Mouse (Mus musculus): ENCODE measurements around the gene Rnf183.

The Rnf183 gene

GRCm38 (mm10) chr4:62431522-62431921 is 3.5 kb downstream of the Rnf183 start:
- intact Hi-C loops (cut with DNase I) = no loop called here

DNA sequence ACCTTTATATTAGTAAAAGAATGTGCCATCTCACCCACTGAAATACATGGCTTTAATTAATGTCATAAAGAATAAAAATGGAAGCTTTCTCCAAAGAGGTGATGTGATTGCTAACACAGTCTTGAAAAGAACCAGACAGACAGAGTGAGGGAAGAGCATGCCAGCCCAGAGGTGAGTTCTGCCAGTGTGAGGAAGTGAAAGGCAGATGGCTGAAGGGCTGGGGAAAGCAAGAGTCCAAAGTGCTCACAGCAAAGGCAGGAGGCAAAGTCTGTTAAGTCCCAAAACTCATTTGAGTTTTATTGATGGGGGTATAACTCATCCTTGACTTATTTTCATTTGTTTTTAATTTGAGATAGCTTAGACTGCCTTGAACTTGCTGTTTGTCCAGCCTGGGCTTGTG is 4.4 kb downstream of the Rnf183 start:
- intact Hi-C loops (cut with DNase I) = no loop called here

- intact Hi-C loops (cut with DNase I) = no loop called here
Measured at GRCm38 (mm10) chr4:62429616-62430015, 5.4 kb downstream of the Rnf183 start.

DNA sequence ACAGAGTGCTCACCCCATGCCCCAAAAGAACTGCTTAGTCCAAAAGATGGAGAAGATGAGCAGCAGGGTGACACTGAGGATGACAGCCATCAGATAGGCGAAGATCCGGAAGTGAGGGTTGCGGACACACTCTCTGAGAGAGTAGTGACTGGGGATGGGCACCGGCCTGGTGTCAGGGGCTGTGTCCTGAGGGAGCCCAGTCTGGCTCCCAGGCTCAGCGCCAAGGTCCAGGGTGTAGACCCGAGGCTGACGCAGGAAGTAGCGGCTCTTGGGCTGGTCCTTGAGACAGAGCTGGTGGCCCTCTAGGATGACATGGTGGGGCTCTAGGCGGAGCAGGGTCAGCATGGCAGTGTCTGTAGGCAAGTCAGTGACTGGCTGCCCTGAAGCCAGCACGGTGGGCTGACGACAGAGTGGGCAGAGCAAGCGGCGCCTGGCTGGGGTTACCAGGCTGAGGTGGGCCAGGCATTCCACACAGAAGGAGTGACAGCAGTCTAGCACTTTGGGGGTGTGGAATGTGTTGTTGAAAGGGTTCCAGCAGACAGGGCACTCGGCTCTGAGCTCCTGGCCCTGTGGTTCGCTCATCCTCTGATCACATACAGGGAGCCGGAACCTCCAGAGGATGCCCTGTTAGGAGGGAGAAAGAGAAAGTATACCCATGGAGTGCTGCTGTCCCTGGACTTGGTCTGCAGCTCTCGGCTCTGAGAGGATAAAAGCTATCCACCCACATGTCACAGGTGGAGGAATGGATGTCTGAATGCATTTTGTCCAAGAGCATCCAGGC is 6.9 kb downstream of the Rnf183 start:
- intact Hi-C loops (cut with DNase I) = no loop called here

DNA sequence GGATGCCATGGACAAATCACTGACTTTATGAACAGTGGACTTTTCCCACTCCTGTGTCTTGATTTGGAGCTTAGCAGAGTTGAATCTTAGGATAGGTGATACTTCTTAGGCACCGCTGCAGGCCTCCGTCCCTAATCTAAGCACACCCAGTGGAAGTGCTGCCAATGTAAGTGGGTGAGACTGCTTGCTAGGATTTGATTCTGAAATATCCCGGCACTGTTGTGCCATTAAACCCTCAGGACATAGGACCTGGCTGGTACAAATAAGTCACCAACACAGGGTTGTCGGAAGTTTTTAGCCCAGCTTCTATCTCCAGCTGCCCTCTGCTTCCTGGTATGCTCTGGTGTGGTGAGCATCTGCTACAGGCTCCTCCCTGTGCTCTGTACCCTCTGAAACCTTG is 9.2 kb downstream of the Rnf183 start:
- intact Hi-C loops (cut with DNase I) = no loop called here

DNA sequence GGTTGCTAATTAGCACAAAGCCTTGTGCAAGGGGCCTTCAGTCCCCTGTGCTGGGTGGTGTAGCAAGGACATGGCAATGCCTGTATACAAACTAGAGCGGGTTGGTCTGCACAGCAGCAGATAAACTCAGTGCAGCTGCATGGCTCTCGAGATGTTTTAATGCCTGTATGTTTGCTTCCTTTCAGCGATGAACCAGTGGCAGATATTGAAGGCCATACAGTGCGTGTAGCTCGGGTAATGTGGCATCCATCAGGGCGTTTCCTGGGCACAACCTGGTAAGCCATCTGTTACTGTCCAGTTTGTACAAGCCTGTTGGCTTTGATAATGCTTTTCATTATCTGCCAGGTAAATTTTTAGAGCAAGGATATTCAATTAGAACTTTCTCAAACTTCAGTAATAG is 16.0 kb downstream of the Rnf183 start:
- intact Hi-C loops (cut with DNase I) = no loop called here

GRCm38 (mm10) chr4:62418448-62418847 is 16.6 kb downstream of the Rnf183 start:
- intact Hi-C loops (cut with DNase I) = no loop called here

DNA sequence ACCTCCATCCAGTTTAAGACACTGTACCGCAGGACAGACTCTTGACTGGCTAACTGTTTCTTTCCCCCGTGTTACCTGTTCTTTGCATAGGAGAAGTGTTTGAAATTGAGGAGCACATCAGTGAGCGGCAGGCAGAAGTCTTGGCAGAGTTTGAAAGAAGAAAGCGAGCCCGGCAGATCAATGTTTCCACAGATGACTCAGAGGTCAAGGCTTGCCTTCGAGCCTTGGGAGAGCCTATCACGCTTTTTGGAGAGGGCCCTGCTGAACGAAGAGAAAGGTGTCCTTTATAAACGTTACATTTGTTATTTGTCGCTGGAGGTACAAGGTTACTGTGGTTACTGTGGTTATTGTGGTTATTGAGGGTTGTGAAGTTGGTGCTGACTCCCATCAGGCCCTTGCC is 23.4 kb downstream of the Rnf183 start:
- intact Hi-C loops (cut with DNase I) = loop anchor here (5.0 kb wide), 1 partner anchor 111 kb away; no protein-coding TSS in a partner anchor

DNA sequence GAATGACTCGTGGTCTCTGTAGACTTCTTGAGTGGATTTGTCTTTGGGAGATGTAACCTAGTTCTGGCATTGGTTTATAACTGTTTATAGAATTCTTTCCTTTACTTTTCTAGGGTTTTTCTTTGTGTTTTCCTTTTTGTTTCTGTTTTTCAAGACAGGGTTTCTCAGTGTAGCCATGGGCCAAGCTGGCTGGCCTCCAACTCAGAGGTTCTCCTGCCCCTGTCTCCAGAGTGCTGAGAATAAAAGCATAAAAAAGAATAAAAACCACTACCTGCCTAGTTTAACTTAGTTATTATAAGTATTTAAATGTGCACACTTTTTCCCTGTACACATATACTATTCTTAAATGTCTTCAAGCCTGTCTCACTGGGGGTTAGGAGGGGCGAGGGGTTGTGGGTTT is 24.7 kb downstream of the Rnf183 start:
- intact Hi-C loops (cut with DNase I) = loop anchor here (5.0 kb wide), 1 partner anchor 112 kb away; no protein-coding TSS in a partner anchor

DNA sequence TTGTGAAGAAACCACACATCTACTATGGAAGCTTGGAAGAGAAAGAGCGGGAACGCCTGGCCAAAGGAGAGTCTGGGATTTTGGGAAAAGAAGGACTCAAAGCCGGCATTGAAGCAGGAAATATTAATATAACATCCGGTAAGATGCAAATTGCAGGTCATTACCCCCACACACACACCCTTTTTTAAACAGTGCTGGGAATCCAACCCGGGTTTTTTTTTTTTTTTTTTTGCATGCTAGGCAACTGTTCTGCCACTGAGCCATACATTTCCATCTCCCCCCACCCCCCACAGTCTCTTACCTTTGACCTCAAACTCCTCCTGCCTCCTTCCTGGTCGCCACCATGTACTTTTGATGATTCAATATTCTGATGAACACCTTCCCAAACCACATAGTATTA is 25.4 kb downstream of the Rnf183 start:
- intact Hi-C loops (cut with DNase I) = loop anchor here (5.0 kb wide), 2 partner anchors 47 to 113 kb away; partner anchors contain the start of genes Fkbp15 and Slc31a1

DNA sequence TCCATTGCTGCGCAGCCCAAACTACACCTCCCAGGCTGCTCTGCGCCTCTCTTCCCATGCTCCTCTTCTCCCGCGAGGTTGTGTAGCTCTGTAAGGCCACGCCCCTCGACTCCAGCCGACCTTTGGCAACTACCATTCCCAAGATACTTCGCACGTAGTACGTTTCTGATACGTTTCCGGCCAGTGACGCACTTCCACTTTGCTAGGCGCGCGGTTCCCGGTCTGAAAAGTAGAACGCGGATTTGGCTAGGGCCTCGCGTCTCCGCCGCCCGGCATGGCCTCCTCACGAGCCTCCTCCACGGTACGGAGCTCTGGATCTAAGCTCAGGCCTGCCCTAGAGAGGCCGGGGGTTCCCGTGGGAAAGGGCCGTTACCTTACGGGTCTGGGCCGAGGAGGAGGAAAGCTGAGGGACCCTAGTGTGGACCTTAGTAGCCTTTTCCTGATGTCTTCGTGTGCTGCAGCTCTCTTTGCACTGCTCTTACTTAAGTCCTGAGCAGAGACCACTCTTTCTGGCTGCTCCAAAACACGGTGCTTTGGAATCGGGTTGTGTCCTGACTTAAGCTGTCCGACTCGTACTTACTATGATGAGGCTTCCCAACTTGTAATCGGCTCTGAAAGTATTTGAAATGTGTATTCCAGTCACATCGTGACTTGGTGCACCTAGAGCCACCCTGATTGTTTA is 26.3 kb downstream of the Rnf183 start, which contains the start of the genes Cdc26 and Prpf4:
Gene Cdc26, minus strand, starts transcription at position 42 of the 682 bp plus-strand sequence.
Gene Prpf4, plus strand, starts transcription at position 197 of the 682 bp plus-strand sequence.
- intact Hi-C loops (cut with DNase I) = loop anchor here (5.0 kb wide), 1 partner anchor 46 kb away; the partner anchor contains the start of genes Fkbp15 and Slc31a1

DNA sequence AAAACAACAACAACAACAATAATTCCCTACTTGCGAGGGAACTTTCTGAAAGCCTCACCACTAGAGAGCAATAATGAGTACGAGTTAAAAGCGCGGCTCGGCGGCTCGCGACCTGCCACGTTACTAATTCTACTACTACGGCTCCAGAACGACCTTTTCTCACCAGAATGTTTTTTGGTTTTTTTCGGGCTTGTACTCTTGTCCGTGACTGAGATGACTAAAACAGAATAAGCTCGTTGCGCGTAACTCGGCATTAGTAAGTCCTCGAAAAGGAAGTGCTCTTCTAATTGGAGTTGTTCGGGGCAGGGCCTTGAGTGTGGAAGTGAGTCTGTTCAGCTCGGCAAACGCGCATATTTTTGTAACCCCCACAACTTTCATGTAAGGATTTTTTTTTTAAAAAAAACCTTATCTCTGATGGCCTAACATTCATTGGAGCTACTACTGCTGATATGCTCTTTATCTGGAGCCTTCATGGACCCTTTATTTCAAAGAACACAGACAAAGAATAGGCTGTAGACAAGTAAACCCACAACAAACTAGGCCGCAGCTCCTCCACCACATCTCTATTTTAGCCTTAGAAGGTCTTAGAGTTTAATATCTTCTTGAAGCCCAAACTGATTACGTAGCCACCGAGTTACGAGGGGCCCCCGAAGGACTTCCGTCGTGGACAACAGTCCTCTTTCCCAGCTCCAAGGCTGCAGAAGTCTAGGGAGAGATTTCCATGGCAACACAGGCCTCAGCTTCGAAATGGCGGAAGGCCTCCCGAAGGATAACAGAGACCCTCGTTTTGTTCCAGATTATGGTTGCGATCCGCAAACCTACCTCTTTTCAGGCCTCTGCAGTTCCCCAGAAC is 27.1 kb downstream of the Rnf183 start:
- intact Hi-C loops (cut with DNase I) = loop anchor here (5.0 kb wide), 1 partner anchor 46 kb away; the partner anchor contains the start of genes Fkbp15 and Slc31a1

DNA sequence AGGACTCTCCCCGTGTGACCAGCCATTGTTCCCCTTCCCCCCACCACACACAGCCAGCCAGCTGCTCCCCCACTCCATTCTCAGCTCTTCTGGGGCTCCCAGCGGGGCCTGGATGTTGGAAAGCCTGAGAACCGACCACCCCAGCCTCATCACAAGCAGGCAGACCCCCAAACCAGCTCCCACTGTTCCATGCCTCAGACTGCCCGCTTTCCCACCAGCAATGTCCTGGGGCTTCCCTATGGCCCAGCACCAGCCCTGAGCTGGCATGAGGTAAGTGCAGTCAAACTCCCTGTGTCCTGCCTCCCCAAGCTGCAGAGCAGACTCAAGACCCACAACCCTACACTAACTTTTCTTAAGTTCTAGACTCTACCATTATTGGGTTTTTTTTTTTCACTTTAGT is 28.9 kb downstream of the Rnf183 start:
- intact Hi-C loops (cut with DNase I) = loop anchor here (5.0 kb wide), 1 partner anchor 44 kb away; the partner anchor contains the start of genes Fkbp15 and Slc31a1

GRCm38 (mm10) chr4:62398956-62399355 is 36.1 kb downstream of the Rnf183 start:
- intact Hi-C loops (cut with DNase I) = no loop called here

DNA sequence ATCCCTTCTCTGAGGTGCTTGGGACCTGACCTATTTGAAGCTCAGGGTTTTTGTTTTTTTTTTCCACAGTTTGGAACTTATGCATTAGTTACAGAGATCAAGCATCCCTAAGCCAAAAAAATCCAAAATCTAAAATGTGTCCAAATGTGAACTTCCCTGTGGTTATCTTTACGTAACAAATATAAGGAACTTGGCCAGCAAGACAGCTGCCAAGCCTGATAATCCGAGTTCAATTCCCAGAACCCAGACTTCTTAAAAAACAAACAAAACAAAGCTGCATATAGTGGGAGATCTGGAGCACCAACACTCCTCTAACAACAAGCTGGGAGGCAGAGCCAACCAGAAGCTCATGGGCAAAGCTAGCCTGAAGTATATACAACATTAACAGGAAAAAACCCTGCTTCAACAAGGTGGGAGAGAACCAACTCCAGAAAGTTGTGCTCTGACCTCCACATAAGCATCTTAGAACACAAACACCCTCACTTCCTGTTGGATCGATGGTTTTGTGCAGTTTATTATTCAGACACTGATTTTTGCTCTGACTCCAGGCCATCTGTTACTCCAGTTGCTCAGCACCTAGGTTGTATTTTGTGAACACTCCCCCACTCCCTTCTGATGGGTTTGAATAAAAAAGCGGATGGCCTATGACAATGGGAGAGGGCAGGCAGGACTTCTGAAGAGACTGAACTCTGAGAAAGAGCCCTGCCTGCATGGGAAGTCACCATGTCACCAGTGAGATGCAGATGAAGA is 37.3 kb downstream of the Rnf183 start:
- intact Hi-C loops (cut with DNase I) = no loop called here

DNA sequence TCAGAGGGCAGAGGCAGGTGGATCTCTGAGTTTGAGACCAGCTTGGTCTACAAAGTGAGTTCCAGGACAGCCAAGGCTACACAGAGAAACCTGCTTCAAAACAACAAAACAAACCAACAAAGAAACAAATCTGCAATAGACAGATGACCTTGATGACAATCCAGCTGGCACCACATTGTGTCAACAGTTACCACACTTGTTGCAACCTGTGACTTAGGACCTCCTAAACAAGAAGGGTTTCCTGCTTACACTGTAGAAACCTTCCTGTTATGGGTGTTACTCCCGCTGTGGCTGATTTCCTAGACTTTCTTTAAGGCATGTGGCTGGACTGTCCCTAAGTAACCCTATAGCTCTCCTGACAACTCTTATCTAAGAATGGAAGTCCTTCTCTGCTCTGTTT is 39.2 kb downstream of the Rnf183 start:
- intact Hi-C loops (cut with DNase I) = no loop called here

DNA sequence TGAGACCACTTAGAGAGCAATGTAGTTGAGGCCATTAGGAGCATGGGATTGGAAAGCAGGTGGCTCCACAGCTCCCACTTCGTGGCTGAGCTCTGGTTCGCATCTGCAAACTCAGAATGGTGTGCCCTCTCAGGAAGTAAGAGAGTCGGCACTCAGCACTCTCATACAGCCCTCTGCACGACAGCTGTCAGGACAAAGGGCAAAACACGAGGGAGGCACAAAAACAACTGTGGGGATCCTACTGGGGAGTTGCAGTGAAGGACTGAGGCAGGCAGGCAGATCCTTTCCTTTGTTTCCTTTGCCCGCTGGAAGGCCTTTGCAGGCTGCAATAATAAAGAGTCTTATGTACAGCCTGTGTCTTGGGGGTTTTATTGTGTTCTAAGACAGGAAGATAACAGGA is 41.6 kb downstream of the Rnf183 start:
- intact Hi-C loops (cut with DNase I) = no loop called here

- intact Hi-C loops (cut with DNase I) = no loop called here
Measured at GRCm38 (mm10) chr4:62391892-62392291, 43.2 kb downstream of the Rnf183 start.

GRCm38 (mm10) chr4:62389592-62390512 is 45.2 kb downstream of the Rnf183 start:
- intact Hi-C loops (cut with DNase I) = no loop called here
